Comparison of ENCODE assay signal across 8 mouse cellular contexts in the genomic region with DNA sequence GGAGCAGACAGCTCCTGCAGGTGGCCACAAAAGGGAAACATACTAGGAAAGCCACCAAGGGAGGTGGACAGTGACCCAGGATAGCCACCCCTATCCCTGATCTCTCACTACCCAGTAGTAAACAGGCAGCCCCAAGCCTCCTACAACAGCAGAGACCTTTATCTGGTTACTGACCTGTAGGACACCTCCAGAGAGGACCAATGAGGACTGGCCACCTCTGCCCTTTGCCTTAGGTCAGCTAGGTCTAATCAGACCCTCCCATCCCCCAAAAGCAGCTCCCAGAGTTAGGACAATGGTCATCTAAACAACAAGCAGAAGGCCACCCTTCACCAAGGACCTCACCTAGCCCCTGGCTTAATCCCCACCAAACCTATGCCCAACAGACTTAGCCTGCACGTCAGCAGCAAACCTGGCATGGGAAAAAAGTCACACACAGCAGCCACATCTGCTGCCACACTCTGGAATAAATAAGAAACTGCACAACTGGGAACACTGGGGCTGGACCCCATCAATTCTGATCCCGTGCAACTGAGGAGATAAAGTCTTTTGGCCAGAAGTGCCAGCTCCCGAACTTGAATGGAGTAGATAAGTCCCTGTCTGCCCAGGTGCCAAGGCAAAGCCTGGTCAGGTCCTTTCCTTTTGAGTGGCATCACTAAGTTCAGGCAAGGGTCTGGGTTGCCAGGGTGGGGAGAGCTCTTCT. TPM values are rescaled to one million over a fixed set of nuclear protein-coding genes. Genes with fewer than 3 reads are reported as not detected.
DNase-seq lines count a peak whose midpoint lies in the region; ATAC-seq and TF ChIP-seq lines count a peak whose summit lies in the region.

No protein-coding gene starts in this region.

- peak overlapping the region; percentile 80 for H3K4me2 ChIP-seq in kidney, embryonic 14.5 days (replicated peaks; ENCODE audit: low read depth, low read length)
- peak overlapping the region; percentile 96 for H3K4me2 ChIP-seq in intestine, embryonic 15.5 days (replicated peaks)
- peak overlapping the region; percentile 96 for H3K4me2 ChIP-seq in myocyte (ENCODE audit: low read depth)

- TF ChIP-seq POLR2A in myocyte (IDR thresholded peaks at IDR 0.05; ENCODE audit: insufficient read length, low read depth): no peak

- no peak for ATAC-seq in kidney, embryonic 14.5 days (ENCODE audit: low FRiP score, low TSS enrichment)
- no peak for ATAC-seq in intestine, embryonic 15.5 days

- no peak for DNase-seq in kidney, adult 18-20 months
- no peak for DNase-seq in embryonic facial prominence, embryonic 10.5 days (ENCODE audit: low spot score)
- DNase-seq in adipocyte (ENCODE audit: low spot score): no peak
- DNase-seq in cerebellum, adult 9-11 months: no peak
- DNase-seq in thymus, postnatal 14 days: no peak

- 32% methylated on average over 3 of the region's 3 CpGs for WGBS in kidney, embryonic 14.5 days
- 42% methylated on average over 3 of the region's 3 CpGs for WGBS in embryonic facial prominence, embryonic 10.5 days
- 27% methylated on average over 3 of the region's 3 CpGs for WGBS in intestine, embryonic 15.5 days

- peak overlapping the region; percentile 40; the same call in 1 of the 2 replicates for H3K4me3 ChIP-seq in kidney, embryonic 14.5 days (ENCODE audit: low read length)
- peak overlapping the region; percentile 68 for H3K4me3 ChIP-seq in embryonic facial prominence, embryonic 10.5 days
- peak overlapping the region; percentile 47 for H3K4me3 ChIP-seq in intestine, embryonic 15.5 days (replicated peaks)
- peak overlapping the region; percentile 48 for H3K4me3 ChIP-seq in myocyte

- no peak overlapping the region for H3K9ac ChIP-seq in kidney, embryonic 14.5 days (ENCODE audit: low read depth, low read length)
- no peak overlapping the region for H3K9ac ChIP-seq in intestine, embryonic 15.5 days

- H3K79me2 ChIP-seq in myocyte (ENCODE audit: control insufficient read depth, insufficient read depth): no peaks in the 10 kb centered on the region

- no peak overlapping the region for H3K27ac ChIP-seq in kidney, embryonic 14.5 days (ENCODE audit: low read depth, low read length)
- no peak overlapping the region for H3K27ac ChIP-seq in embryonic facial prominence, embryonic 10.5 days (replicated peaks)
- H3K27ac ChIP-seq in intestine, embryonic 15.5 days: no peak overlapping the region

- H3K27me3 ChIP-seq in kidney, embryonic 14.5 days (ENCODE audit: control insufficient read depth, insufficient read depth, low read length): no peaks in the 10 kb centered on the region
- peaks cover 54% of the 10 kb centered on the region for H3K27me3 ChIP-seq in embryonic facial prominence, embryonic 10.5 days (replicated peaks; ENCODE audit: low read depth, poor library complexity, severe bottlenecking)
- peaks cover 14% of the 10 kb centered on the region for H3K27me3 ChIP-seq in intestine, embryonic 15.5 days (replicated peaks)
- H3K27me3 ChIP-seq in myocyte (ENCODE audit: control insufficient read depth, insufficient read depth, insufficient read length): no peaks in the 10 kb centered on the region

- no peaks in the 10 kb centered on the region for H3K36me3 ChIP-seq in kidney, embryonic 14.5 days (ENCODE audit: control insufficient read depth, insufficient read depth, low read length)
- no peaks in the 10 kb centered on the region for H3K36me3 ChIP-seq in embryonic facial prominence, embryonic 10.5 days (replicated peaks)
- H3K36me3 ChIP-seq in intestine, embryonic 15.5 days: no peaks in the 10 kb centered on the region
- no peaks in the 10 kb centered on the region for H3K36me3 ChIP-seq in myocyte (ENCODE audit: control insufficient read depth, insufficient read depth)

- peak overlapping the region; percentile 3 for H3ac ChIP-seq in myocyte (ENCODE audit: control insufficient read depth, insufficient read length)

- peaks cover 8% of the 10 kb centered on the region; the same call in 1 of the 2 replicates for H3K4me1 ChIP-seq in kidney, embryonic 14.5 days (ENCODE audit: control insufficient read depth, insufficient read depth, low read length)
- peaks cover 17% of the 10 kb centered on the region for H3K4me1 ChIP-seq in embryonic facial prominence, embryonic 10.5 days
- H3K4me1 ChIP-seq in intestine, embryonic 15.5 days (replicated peaks): peaks cover 19% of the 10 kb centered on the region

- H3K9me3 ChIP-seq in kidney, embryonic 14.5 days (ENCODE audit: control insufficient read depth, low read length): no peaks in the 10 kb centered on the region
- no peaks in the 10 kb centered on the region for H3K9me3 ChIP-seq in embryonic facial prominence, embryonic 10.5 days
- no peaks in the 10 kb centered on the region for H3K9me3 ChIP-seq in intestine, embryonic 15.5 days

TF ChIP-seq in myocyte, 11 proteins besides CTCF, POLR2A, EP300 and RAD21:
- TF ChIP-seq REST (IDR thresholded peaks at IDR 0.05; ENCODE audit: insufficient read depth, insufficient read length) (no peak), SRF (IDR thresholded peaks at IDR 0.05; ENCODE audit: control insufficient read depth, insufficient read length, low read depth) (no peak), POLR2AphosphoS2 (IDR thresholded peaks at IDR 0.05; ENCODE audit: insufficient read length, low read depth) (no peak), USF1 (IDR thresholded peaks at IDR 0.05; ENCODE audit: low read depth) (no peak)
TF ChIP-seq in myocyte: peak in this region for 0.

RNA-seq across cellular contexts. Expression of a gene that starts 5.7 kb away (rescaled TPM):
- polyA plus RNA-seq in kidney, embryonic 14.5 days (2014; fragmentation: Nextera tagmentation; extraction: Ambion mirVana): 1.1 and 1.2 TPM in 2 replicates
- polyA plus RNA-seq in embryonic facial prominence, embryonic 10.5 days (2016; fragmentation: Nextera tagmentation; extraction: Ambion mirVana): 1.7 and 2.0 TPM in 2 replicates
- 1.4 and 1.7 TPM in 2 replicates for polyA plus RNA-seq in intestine, embryonic 15.5 days (2015; fragmentation: Nextera tagmentation; extraction: Ambion mirVana)
- 10.9 TPM for polyA plus RNA-seq in myocyte (2012; fragmentation: generic; extraction: Trizol)

RNA-seq across cellular contexts. Expression of a gene that starts 17.5 kb away (rescaled TPM):
- 21.0 and 28.3 TPM in 2 replicates for polyA plus RNA-seq in kidney, embryonic 14.5 days (2014; fragmentation: Nextera tagmentation; extraction: Ambion mirVana)
- polyA plus RNA-seq in embryonic facial prominence, embryonic 10.5 days (2016; fragmentation: Nextera tagmentation; extraction: Ambion mirVana): 21.2 and 22.8 TPM in 2 replicates
- 20.2 and 21.8 TPM in 2 replicates for polyA plus RNA-seq in intestine, embryonic 15.5 days (2015; fragmentation: Nextera tagmentation; extraction: Ambion mirVana)
- 18.1 TPM for polyA plus RNA-seq in myocyte (2012; fragmentation: generic; extraction: Trizol)

RNA-seq across cellular contexts. Expression of a gene that starts 22.3 kb away (rescaled TPM):
- polyA plus RNA-seq in kidney, embryonic 14.5 days (2014; fragmentation: Nextera tagmentation; extraction: Ambion mirVana): 11.5 and 15.9 TPM in 2 replicates
- 14.6 and 15.6 TPM in 2 replicates for polyA plus RNA-seq in embryonic facial prominence, embryonic 10.5 days (2016; fragmentation: Nextera tagmentation; extraction: Ambion mirVana)
- polyA plus RNA-seq in intestine, embryonic 15.5 days (2015; fragmentation: Nextera tagmentation; extraction: Ambion mirVana): 32.2 and 37.0 TPM in 2 replicates
- polyA plus RNA-seq in myocyte (2012; fragmentation: generic; extraction: Trizol): 21.1 TPM

RNA-seq across cellular contexts. Expression of a gene that starts 42.6 kb away (rescaled TPM):
- polyA plus RNA-seq in kidney, embryonic 14.5 days (2014; fragmentation: Nextera tagmentation; extraction: Ambion mirVana): 4.3 and 6.8 TPM in 2 replicates
- polyA plus RNA-seq in embryonic facial prominence, embryonic 10.5 days (2016; fragmentation: Nextera tagmentation; extraction: Ambion mirVana): 7.2 and 8.0 TPM in 2 replicates
- polyA plus RNA-seq in intestine, embryonic 15.5 days (2015; fragmentation: Nextera tagmentation; extraction: Ambion mirVana): 3.7 and 3.8 TPM in 2 replicates
- 5.6 TPM for polyA plus RNA-seq in myocyte (2012; fragmentation: generic; extraction: Trizol)

RNA-seq across cellular contexts. Expression of a gene that starts 42.6 kb away (rescaled TPM):
- polyA plus RNA-seq in kidney, embryonic 14.5 days (2014; fragmentation: Nextera tagmentation; extraction: Ambion mirVana): 55.7 and 72.5 TPM in 2 replicates
- polyA plus RNA-seq in embryonic facial prominence, embryonic 10.5 days (2016; fragmentation: Nextera tagmentation; extraction: Ambion mirVana): 102 and 105 TPM in 2 replicates
- 43.8 and 47.1 TPM in 2 replicates for polyA plus RNA-seq in intestine, embryonic 15.5 days (2015; fragmentation: Nextera tagmentation; extraction: Ambion mirVana)
- 47.0 TPM for polyA plus RNA-seq in myocyte (2012; fragmentation: generic; extraction: Trizol)
